Mouse (Mus musculus) induced T-regulatory cell, adult 2 months (primary cell): Measurements from ENCODE around the gene BC048403.

ENCODE experiments used
- DNase-seq: peaks from one replicate; pipeline ENCODE4 v3.0.0-alpha.2; 2012; ENCODE audit warnings: low read depth

The BC048403 gene

DNA sequence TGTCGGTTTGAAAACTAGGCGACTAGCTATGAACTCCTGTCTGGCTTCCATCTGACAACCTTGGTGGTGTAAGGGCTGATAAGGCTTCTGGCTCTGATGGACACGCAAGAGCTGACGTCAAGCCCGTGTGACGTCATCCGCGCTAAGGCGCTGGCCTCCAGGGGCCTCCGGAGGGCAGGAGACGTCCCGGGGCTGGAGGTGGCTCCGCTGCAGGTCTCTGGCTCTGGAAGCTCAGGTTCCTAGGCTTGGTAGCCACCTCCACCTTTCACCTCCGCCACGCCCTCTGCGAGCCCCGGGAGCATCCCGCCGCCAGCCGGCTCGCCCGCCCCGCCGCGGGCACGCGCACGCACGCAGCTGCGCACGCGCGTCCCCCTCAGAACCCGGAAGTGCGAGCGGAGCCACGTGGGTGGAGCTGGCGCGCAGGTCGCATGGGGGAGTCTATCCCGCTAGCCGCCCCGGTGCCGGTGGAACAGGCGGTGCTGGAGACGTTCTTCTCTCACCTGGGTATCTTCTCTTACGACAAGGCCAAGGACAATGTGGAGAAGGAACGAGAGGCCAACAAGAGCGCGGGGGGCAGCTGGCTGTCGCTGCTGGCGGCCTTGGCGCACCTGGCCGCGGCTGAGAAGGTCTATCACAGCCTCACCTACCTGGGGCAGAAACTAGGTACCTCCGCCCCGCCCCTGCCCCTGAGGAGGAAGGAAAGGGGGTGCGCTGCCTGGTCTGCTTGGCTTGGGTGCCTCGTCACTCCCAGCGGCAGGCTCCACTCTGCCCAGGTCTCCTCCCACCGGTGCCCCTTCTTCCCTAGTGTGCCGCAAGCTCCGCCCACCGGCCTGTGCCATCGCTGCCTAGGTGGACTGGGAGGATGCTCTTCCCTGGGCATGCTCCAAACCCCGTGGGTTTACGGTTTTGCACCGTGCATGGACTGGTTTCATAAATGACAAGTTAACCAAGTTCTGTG is at the start of gene BC048403:
Gene BC048403 (plus strand): TSS at position 390 of the 958 bp plus-strand sequence.
- peak; percentile 94 for DNase-seq

DNA sequence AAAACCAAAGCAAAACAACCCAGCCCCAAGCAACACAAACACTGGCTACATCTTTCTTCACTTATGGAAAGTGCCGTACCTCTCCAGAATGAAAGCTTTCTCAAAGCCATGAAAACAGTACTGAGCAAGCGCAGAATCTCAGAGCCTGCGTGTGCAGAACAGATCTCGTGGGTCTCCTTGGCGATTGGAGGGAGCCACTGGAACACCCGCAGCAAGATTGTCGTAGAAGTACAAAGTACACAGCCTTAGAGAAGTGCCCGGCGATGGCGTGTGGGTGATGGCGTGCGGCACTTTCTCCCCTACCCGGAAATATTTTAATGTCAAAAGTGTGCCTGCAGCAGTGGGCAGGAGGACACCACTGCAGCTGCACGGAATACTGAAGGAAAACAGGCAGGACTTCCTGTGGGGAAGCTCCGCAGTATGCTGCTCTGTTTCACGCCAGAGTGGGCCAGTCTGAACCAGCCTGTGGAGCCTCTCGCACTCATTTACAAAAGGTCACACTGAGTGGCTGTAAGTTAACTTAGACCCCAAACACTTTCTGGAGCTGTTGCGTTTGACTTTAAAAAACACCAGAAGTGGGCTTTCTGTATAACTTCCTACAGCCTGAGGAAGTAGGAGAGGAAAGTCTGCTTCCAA is 46.7 kb upstream of the BC048403 start:
- DNase-seq, result no peak

DNA sequence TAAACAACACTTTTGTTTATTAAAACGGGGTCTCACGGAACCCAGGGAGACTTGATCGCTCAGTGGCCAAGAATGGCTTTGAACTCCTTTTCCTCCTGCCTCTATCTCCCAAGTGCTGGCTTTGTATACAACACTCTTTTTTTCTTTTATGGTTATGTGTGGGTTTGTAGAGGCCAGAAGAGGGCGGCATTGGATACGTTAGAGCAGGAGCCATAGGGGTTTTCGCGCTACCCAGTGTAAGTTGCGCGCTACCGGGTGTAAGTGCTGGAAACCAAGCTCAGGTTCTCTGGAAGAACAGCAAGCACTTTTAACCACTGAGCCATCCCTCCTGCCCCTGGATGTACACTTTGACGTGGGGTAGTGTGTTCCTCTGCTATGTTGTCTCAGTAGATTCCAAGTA is 45.2 kb upstream of the BC048403 start:
- DNase-seq, result no peak

DNA sequence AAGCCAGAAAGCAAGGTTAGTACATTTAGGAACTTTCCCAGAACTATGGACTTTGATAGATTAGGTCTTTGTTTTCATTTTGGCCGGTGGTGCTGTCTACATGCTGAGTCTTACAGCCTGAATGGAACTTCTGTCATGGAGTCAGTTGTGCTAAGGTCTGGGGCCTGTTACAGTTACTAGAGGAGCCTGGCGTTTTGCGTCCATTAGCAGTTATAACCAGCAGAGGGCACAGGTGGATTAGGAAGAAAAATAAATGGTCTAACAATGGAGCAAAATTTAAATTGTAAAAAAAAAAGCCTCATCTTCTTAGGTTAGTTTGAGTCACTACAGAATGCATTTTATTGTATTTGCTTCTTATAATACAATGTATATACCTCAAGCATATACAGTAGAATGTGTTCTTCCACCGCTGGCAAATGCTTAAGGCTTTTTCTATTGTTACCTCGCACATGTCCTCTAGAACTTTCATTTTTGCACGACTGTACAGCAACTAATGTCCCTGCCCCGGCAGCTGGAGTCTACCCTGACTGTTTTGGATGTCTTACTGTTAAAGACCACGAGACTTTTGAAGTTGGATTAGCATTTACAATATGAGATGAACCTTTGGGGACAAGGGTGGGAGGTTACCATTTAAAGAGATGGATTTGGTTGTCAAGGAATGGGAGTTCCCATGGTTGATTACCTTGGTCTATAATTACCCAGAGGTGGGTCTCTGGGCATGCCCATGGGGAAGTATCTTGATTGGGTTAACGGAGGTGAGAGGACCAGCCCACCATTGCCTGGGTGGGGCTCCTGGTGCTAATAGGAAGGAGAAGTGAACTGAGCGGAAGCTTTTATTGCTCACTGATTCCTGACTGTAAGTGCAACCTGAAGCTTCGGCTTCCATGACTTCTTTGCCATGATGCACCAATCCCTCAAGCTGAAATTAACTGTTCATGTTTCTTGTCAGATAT is 38.2 kb upstream of the BC048403 start:
- DNase-seq, result peak; percentile 54

DNA sequence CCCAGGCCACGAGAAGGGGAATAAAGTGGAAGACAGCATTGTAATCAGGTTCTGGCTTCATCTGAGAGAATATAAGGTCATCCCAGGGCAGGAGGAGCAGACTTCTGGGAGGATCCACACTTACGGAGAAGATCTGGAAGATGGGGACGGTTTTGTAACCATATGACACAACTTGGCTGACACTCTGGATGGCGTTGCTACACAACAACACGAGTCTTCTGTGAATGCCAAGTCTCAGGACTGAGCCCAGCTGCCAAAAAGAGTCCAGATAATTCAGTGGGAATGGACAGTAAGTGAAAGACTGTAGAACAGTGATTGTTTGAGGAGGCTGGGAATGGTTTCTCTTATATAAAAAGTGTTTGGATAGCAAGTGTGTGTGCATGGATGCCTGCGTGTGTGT is 36.1 kb upstream of the BC048403 start:
- no peak for DNase-seq

DNA sequence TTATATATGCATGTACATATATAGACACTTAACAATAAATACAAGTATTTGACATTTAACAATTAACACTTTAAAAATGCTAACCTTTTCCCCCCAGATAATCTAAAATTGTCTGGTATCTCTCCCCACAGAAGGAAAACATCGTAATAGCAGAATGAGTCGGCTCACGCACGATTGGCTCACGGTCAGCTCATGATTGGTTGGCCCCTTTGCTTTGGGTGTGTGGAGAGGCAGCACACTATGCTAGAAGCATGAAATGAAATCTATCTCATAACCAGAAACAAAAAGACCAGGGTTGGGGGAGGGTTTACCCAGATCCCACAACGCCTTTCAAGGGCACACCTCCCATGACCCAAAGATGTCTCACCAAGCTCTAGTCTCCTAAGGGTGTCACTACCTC is 34.9 kb upstream of the BC048403 start:
- DNase-seq, result no peak

DNA sequence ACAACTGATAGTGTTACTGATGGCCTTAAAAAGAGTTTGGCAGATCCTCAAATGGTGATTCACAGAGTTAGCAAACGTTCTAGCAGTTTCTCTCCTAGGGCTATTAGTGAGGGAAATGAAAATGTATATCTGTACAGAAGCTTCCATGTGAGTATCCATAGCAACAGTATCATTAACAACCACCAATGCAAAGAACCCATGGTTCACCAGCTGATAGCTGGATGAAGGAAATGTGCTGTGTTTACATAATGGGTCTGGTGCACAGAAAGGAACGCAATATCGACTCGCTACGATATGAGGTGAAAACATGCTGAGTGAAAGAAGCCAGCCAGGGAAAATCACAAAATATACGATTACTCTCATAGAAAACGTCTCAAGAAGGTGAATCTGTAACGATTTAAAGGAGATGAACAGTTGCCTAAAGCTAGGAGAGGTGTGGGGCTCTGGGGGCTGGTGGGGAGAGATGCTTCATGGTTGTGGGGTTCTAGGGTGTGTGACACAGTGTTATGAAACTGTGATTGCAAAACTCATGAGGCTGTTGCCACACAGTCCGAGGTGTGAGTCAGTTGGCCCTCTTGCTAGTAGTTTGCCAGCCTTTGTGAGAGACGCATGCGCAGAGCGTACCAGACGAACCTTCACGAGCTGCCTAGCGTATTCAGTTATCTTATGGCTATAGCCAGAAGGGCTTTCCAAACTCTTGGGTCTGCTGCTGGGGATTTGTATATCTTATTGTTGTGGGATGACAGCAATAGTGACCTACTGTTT is 34.2 kb upstream of the BC048403 start:
- no peak for DNase-seq

DNA sequence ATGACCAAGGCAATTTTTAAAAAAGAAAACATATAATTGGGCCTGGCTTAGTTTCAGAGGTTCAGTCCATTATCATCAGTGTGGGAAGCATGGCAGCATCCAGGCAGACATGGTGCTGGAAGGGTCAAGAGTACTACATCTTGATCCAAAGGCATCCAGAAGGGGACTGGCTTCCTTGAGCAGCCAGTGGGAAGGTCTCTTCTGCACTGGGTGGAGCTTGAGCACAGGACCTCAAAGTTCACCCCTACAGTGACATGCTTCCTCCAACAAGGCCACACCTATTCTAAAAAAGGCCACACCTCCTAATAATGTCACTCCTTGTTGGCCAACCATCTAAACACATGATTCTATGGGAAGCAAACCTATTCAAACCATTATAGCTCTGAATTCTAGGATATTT is 22.9 kb upstream of the BC048403 start:
- DNase-seq, result no peak

DNA sequence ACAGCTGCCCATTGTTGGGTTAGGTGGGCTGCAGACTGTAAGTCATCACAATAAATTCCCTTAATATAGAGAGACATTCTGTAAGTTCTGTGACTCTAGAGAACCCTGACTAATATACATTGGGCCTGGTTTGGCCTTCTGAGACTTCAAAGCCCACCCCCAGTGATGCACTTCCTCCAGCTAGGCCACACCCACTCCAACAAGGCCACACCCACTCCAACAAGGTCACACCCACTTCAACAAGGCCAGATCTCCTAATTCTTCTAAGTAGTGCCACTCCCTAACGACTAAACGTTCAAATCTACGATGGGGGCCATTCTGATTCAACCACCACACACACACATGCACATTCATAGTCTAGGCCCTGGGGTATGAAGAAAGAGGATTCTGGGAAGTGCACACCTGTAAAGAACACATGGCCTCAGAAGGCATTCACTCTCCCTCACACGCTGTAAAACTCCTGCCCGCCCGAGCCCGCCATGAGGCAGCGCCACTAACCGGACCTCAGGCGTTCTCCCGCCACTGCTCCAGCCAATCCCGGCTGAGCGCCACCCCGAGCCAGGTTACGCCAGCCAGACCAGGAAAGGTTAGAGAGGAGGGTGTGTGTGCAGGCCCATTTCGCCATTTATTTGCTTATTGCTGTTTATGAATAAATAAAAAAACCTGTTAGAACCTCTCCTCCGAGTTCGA is 20.7 kb upstream of the BC048403 start:
- no peak for DNase-seq

DNA sequence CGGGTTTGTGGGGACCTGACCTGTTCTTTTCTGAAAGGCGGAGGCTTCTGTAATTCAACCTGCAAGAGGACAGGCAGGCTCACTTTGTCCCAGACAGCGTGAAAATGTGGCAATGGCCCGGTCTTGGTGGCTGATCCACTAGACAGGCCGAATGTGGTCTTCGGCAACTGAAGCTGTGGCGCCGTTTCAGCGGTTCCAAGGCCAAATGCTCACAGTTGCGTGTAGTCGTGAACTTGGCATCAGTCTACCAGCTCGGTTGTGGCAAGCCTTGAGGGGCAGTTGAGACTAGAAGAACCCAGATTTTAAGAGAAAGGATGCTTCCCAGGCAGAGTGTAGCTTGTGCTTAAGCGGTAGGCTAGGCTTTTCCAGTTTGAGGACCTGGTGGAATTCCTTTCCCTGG is 19.0 kb upstream of the BC048403 start:
- DNase-seq, result no peak

DNA sequence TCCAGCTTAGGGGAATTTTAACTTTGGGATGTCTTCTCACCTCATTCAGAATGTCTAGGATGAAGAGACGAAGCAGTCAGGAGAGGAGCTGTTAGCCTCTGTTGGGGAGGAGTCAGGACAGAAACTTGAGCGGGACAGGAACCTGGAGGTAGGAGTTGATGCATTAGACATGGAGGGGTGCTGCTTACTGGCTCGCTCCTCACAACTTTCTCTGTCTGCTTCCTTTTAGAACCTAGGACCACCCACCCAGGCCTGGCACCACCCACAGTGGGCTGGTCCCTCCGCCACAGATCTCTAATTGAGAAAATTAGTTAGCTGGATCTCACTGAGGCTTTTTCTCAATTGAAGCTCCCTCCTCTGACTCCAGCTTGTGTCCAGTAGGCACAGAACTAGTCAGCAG is 13.2 kb upstream of the BC048403 start:
- no peak for DNase-seq

DNA sequence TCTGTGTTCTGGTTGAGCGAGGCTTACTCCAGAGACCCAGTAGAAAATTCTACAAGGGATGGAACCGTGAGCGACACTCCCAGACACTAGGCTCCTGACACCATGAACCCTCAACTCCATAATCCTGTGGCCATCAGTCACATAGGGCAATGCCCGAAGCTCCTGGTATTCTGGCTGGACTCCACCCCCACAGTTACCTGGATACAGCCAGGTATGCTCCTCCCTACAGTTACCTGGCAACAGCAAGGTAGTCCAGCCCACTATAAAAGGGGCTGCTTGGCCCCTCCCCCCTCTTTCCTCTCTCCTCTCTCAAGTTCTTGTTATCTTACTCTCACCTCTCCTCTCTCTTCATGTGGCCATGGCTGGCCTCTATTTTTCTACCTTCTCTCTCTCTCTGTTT is 12.6 kb upstream of the BC048403 start:
- DNase-seq, result no peak

DNA sequence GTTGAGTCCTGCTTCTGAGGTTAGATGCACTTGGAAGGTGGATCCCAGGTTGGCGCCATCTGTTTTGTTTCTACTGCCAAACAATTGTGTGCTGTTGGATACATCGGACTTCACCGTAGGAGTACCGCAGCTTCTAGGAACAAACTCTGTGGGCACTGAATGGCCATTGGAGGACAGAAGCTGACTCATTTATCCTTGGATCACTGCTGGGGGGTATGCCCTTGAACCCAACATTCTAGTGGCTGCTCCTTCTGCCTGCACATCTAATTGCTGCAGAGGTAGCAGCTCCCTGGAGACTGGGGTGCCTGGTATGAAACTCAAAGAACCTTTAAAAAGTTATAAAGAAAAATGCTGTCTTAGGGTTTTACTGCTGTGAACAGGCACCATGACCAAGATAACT is 11.5 kb upstream of the BC048403 start:
- no peak for DNase-seq

DNA sequence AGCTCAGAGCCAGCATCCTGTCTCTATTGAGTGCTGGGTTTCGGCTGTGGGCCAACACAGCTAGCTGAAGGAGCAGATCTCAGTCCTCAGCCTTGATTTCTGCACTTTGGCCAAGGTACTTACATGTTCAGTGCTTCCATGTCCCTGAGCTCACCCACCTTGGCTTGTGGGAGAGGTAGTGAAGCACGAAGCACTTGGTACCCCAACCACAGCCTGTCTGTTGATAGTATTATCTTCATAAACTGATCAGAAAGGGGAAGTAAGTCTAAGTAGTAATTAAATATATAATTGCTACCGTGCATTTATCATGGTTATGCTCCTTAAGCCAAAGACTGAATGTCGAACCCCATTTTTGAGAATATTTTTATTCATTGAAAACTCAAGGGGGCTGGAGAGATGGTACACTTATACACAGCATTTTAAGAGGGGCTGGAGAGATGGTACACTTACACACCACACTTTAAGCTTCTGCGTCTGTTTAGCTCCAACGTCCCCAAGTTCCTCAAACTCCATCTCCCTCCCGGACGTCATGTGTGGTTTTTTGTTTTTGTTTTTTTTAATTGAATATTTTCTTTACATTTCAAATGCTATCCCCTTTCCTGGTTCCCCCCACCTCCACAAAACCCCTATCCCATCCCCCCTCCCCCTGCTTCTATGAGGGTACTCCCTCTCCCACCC is 8.6 kb upstream of the BC048403 start:
- DNase-seq, result no peak

DNA sequence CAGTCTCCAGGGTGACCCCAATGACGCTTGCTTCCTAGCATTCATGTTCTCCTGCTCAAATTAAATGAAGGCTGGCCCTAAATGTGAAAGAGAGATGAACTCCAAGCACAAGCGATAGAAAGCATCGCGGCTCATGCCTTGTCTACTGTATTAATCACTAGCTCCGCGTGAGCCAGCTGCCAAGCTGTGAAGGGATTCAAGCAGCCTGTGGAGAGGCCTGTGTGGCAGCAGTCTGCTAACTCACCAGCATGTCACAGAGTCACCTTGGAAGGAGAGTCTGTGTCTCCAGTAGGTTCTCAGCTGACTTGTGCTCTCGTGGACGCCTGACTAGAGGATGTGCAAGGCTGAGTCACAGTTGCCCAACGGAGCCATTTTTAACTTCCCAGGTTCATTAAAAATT is 7.2 kb upstream of the BC048403 start:
- DNase-seq, result no peak

DNA sequence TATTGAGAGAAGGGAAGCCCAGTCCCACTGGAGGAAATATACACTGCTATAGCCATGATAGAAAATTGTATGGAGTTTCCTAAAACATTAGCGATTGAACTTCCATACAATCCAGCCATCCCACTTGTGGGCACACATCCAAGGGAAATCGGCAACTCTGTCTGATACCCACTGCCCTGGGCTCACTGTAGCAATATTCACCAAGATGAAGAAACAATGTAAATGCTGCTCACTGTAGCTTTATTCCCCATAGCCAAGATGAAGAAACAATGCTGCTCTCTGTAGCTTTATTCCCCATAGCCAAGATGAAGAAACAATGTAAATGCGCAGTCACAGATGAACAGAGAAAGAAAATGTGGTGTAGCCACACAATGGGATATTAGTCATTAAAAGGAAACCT is 2.5 kb upstream of the BC048403 start:
- DNase-seq, result no peak

DNA sequence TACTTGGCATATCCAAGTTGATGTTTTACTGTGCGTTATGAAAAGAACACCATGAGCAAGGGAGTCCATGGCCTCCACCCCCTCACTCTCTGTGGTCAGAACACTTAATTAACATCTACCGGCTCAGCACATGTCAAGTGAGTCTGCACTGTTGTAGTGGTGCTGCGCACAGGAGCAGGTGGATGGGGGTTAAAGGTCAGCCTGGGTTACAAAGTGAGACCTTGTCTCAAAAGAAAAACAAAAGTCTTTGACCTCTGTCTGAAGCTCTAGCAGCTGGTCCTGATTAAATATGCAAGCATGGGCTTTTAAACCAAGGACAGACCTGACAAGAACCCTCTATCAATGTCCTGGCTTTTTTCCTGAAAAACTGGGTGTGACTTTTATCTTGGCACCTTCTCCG is 2.6 kb downstream of the BC048403 start:
- no peak for DNase-seq

DNA sequence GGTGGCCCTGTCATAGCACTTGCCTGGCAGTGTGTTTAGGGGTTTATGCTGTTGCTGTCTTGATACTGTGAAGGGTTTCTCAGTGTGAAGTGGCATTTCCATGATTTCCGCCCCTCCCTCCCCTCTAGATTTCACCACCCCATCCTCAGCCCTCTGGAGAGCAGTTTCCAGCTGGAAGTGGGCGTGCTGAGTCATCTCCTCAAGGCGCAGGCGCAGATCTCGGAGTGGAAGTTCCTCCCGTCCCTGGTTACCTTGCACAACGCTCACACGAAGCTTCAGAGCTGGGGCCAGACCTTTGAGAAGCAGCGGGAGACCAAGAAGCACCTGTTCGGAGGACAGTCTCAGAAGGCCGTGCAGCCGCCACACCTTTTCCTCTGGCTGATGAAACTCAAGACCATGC is 10.4 kb downstream of the BC048403 start:
- DNase-seq, result no peak

DNA sequence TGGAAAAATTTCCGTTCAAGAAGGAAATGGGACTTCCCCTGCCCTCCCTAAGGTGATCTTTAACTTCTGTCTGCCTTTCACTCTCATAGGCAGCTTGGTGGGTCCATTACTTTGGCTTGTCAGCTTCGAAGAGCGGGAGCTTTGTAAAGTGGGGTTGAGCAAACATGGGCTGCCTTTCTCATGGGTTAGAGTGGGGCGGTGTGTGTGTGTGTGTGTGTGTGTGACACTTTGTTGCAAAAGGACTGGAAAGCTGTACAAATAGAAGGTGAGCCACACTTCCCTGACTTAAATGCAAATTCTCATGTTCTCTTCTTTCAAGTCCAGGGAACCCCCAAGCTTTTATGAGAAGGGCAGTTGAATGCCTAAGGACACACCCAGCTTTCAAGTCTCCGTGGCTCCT is 14.5 kb downstream of the BC048403 start:
- DNase-seq, result no peak

DNA sequence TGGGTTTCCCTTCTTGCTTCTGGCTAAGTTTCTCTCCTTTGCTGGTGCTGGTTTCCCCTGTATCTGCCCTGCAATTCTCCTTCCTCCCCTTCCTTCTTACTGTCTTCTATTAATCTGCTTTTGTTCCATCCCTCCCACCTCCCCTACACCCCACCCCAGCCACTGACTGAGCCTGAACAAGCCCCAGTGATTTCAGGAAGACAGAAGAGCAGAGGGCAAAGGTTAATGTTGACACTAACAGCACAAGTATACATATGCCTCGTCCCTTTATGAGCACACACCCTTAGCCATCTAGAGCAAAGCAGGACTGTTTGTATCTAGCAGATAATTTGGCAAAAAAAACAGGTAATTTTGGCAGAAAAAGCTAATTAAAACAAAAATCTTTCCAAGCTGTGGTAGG is 16.1 kb downstream of the BC048403 start:
- DNase-seq, result no peak
